Mouse (Mus musculus): ENCODE measurements around the gene H2-M1.

H2-M1 gene

DNA sequence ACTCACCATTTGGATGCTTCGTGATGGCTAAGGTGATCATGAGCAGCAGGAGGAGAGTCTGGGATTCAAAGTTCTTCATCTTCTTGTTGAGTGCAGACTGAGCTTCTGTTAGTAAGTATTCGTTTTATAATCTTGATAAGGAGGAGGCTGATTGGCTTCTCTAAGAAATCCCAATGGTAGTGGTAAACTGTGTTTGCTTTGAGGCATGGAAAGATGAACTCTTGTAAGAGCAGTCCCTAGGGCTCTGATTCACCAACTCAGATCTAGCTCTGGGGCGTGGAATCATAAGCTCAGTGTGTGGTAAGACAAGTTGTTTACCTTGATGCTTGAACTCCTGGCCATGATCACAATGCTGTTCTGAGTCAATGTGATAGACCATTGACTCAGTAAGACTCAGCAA is at the start of gene H2-M1:
Gene H2-M1, minus strand, starts transcription at position 101 of the 400 bp plus-strand sequence.
- POLR2A ChIA-PET: no interaction called here
- CTCF ChIA-PET: no interaction called here

DNA sequence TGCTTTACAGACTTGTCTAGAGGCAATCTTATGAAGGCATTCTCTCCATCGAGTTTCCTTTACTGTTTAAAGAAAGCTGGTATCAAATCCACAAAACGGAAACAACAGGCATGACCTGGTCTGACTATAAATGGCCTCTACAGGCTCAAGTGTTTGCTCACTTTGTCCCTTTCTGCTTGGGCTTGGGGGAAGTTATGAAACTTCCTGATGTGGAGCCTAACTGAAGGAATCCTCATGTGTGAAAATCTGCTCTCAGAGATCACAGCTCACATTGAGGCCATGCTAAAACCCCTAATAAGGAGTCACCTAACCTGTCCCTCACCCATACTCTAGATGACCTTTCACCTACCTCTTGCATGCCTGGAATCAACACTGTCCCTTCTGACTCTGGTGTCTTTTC is 25.7 kb upstream of the H2-M1 start:
- CTCF ChIA-PET: no interaction called here
- POLR2A ChIA-PET: interaction anchor here in 1 of 4 experiments (1.1 kb wide), 1 partner anchor 13 kb away, joined by 3 read pairs; no protein-coding TSS in a partner anchor

- ChIA-PET POLR2A (no interaction called here), CTCF (interaction anchor here in 1 of 4 experiments (0.8 kb wide), 1 partner anchor 385 kb away, joined by 3 read pairs; no protein-coding TSS in a partner anchor)
Measured at GRCm38 (mm10) chr17:36642566-36642965, 29.5 kb downstream of the H2-M1 start, which contains the start of gene H2-M9. H2-M9 (minus strand) TSS chr17:36642666.

All from embryonic stem cell, embryonic (primary cell).